Mouse (Mus musculus): Measurements from ENCODE around the gene Scarf2.

Scarf2 gene

GRCm38 (mm10) chr16:17809125-17809524, 12.0 kb downstream of the Scarf2 start:
- peaks cover 91% of the 10 kb centered on the region for H3K27me3 ChIP-seq (ENCODE audit: insufficient read depth, low read length)
- no peaks in the 10 kb centered on the region for H3K36me3 ChIP-seq (ENCODE audit: insufficient read depth, low read length)
- no peak overlapping the region for H3K4me3 ChIP-seq (replicated peaks; ENCODE audit: low read length)
- no peak for TF ChIP-seq POU5F1 (IDR thresholded peaks at IDR 0.05; ENCODE audit: borderline replicate concordance, low read length)
- TF ChIP-seq NANOG (IDR thresholded peaks at IDR 0.05; ENCODE audit: borderline replicate concordance, low read length) = no peak
- TF ChIP-seq CTCF (conservative IDR thresholded peaks at IDR 0.05; ENCODE audit: low read length) = no peak
- H3K4me1 ChIP-seq (replicated peaks; ENCODE audit: low read depth, low read length) = peaks cover 20% of the 10 kb centered on the region
- no peaks in the 10 kb centered on the region for H3K9me3 ChIP-seq (ENCODE audit: low read length)

- Histone ChIP-seq H3K4me1 (replicated peaks; ENCODE audit: low read depth, low read length) (peaks cover 16% of the 10 kb centered on the region), H3K4me3 (replicated peaks; ENCODE audit: low read length) (no peak overlapping the region), H3K9me3 (ENCODE audit: low read length) (no peaks in the 10 kb centered on the region), H3K36me3 (ENCODE audit: insufficient read depth, low read length) (no peaks in the 10 kb centered on the region), H3K27me3 (ENCODE audit: insufficient read depth, low read length) (peaks cover 91% of the 10 kb centered on the region)
- TF ChIP-seq NANOG (IDR thresholded peaks at IDR 0.05; ENCODE audit: borderline replicate concordance, low read length) (no peak), POU5F1 (IDR thresholded peaks at IDR 0.05; ENCODE audit: borderline replicate concordance, low read length) (no peak), CTCF (conservative IDR thresholded peaks at IDR 0.05; ENCODE audit: low read length) (no peak)
Measured at GRCm38 (mm10) chr16:17809711-17810110, 12.6 kb downstream of the Scarf2 start.

- H3K36me3 ChIP-seq (ENCODE audit: insufficient read depth, low read length) = no peaks in the 10 kb centered on the region
- H3K9me3 ChIP-seq (ENCODE audit: low read length) = no peaks in the 10 kb centered on the region
- no peak for TF ChIP-seq POU5F1 (IDR thresholded peaks at IDR 0.05; ENCODE audit: borderline replicate concordance, low read length)
- TF ChIP-seq CTCF (conservative IDR thresholded peaks at IDR 0.05; ENCODE audit: low read length) = peak; percentile 85
- H3K4me1 ChIP-seq (replicated peaks; ENCODE audit: low read depth, low read length) = peaks cover 20% of the 10 kb centered on the region
- no peak overlapping the region for H3K4me3 ChIP-seq (replicated peaks; ENCODE audit: low read length)
- H3K27me3 ChIP-seq (ENCODE audit: insufficient read depth, low read length) = peaks cover 91% of the 10 kb centered on the region
Measured at GRCm38 (mm10) chr16:17812120-17812519, 15.0 kb downstream of the Scarf2 start.

- TF ChIP-seq NANOG (IDR thresholded peaks at IDR 0.05; ENCODE audit: borderline replicate concordance, low read length) = no peak
- no peak for TF ChIP-seq POU5F1 (IDR thresholded peaks at IDR 0.05; ENCODE audit: borderline replicate concordance, low read length)
- TF ChIP-seq CTCF (conservative IDR thresholded peaks at IDR 0.05; ENCODE audit: low read length) = no peak
- peaks cover 90% of the 10 kb centered on the region for H3K27me3 ChIP-seq (ENCODE audit: insufficient read depth, low read length)
- H3K9me3 ChIP-seq (ENCODE audit: low read length) = no peaks in the 10 kb centered on the region
- H3K4me3 ChIP-seq (replicated peaks; ENCODE audit: low read length) = no peak overlapping the region
- no peaks in the 10 kb centered on the region for H3K36me3 ChIP-seq (ENCODE audit: insufficient read depth, low read length)
- peaks cover 12% of the 10 kb centered on the region for H3K4me1 ChIP-seq (replicated peaks; ENCODE audit: low read depth, low read length)
Measured at GRCm38 (mm10) chr16:17813173-17813572, 16.1 kb downstream of the Scarf2 start.

GRCm38 (mm10) chr16:17815411-17816402, 18.6 kb downstream of the Scarf2 start:
- H3K27me3 ChIP-seq (ENCODE audit: insufficient read depth, low read length) = peaks cover 88% of the 10 kb centered on the region
- H3K36me3 ChIP-seq (ENCODE audit: insufficient read depth, low read length) = no peaks in the 10 kb centered on the region
- peak; percentile 22; the same call in 1 of the 2 replicates for TF ChIP-seq CTCF (conservative IDR thresholded peaks at IDR 0.05; ENCODE audit: low read length)
- no peak for TF ChIP-seq NANOG (IDR thresholded peaks at IDR 0.05; ENCODE audit: borderline replicate concordance, low read length)
- TF ChIP-seq POU5F1 (IDR thresholded peaks at IDR 0.05; ENCODE audit: borderline replicate concordance, low read length) = no peak
- H3K4me3 ChIP-seq (replicated peaks; ENCODE audit: low read length) = peak overlapping the region; percentile 76
- peaks cover 11% of the 10 kb centered on the region for H3K4me1 ChIP-seq (replicated peaks; ENCODE audit: low read depth, low read length)
- no peaks in the 10 kb centered on the region for H3K9me3 ChIP-seq (ENCODE audit: low read length)

DNA sequence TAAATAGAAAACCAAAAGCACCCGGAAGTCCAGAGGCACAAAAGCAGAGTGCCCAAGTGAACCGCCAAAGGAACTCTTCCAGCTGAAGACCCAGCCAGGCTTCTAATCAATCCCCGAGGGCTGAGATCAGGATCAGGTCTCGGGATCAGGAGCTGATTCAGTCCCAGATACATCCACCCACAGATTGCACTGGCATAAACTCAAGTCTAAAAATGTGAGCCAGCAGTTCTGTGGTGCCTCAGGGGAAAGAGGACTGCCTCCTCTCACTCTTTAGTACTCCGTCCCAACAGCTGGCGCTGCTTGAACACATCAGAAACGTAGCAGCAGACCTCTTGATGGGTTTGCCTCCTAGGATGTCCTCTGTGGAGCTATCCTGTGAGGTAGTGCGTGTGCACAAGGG, 19.4 kb downstream of the Scarf2 start:
- H3K9me3 ChIP-seq (ENCODE audit: low read length) = no peaks in the 10 kb centered on the region
- TF ChIP-seq NANOG (IDR thresholded peaks at IDR 0.05; ENCODE audit: borderline replicate concordance, low read length) = no peak
- TF ChIP-seq POU5F1 (IDR thresholded peaks at IDR 0.05; ENCODE audit: borderline replicate concordance, low read length) = no peak
- TF ChIP-seq CTCF (conservative IDR thresholded peaks at IDR 0.05; ENCODE audit: low read length) = no peak
- H3K4me1 ChIP-seq (replicated peaks; ENCODE audit: low read depth, low read length) = peaks cover 11% of the 10 kb centered on the region
- H3K36me3 ChIP-seq (ENCODE audit: insufficient read depth, low read length) = no peaks in the 10 kb centered on the region
- H3K4me3 ChIP-seq (replicated peaks; ENCODE audit: low read length) = no peak overlapping the region
- peaks cover 89% of the 10 kb centered on the region for H3K27me3 ChIP-seq (ENCODE audit: insufficient read depth, low read length)

GRCm38 (mm10) chr16:17826500-17826899, 29.4 kb downstream of the Scarf2 start:
- TF ChIP-seq CTCF (conservative IDR thresholded peaks at IDR 0.05; ENCODE audit: low read length) = no peak
- TF ChIP-seq POU5F1 (IDR thresholded peaks at IDR 0.05; ENCODE audit: borderline replicate concordance, low read length) = no peak
- no peak for TF ChIP-seq NANOG (IDR thresholded peaks at IDR 0.05; ENCODE audit: borderline replicate concordance, low read length)
- peaks cover 64% of the 10 kb centered on the region for H3K27me3 ChIP-seq (ENCODE audit: insufficient read depth, low read length)
- H3K9me3 ChIP-seq (ENCODE audit: low read length) = no peaks in the 10 kb centered on the region
- H3K4me1 ChIP-seq (replicated peaks; ENCODE audit: low read depth, low read length) = peaks cover 14% of the 10 kb centered on the region
- no peaks in the 10 kb centered on the region for H3K36me3 ChIP-seq (ENCODE audit: insufficient read depth, low read length)
- H3K4me3 ChIP-seq (replicated peaks; ENCODE audit: low read length) = no peak overlapping the region

- no peaks in the 10 kb centered on the region for H3K9me3 ChIP-seq (ENCODE audit: low read length)
- no peaks in the 10 kb centered on the region for H3K36me3 ChIP-seq (ENCODE audit: insufficient read depth, low read length)
- TF ChIP-seq NANOG (IDR thresholded peaks at IDR 0.05; ENCODE audit: borderline replicate concordance, low read length) (no peak), CTCF (conservative IDR thresholded peaks at IDR 0.05; ENCODE audit: low read length) (no peak), POU5F1 (IDR thresholded peaks at IDR 0.05; ENCODE audit: borderline replicate concordance, low read length) (no peak)
- H3K27me3 ChIP-seq (ENCODE audit: insufficient read depth, low read length) = peaks cover 76% of the 10 kb centered on the region
- no peak overlapping the region for H3K4me3 ChIP-seq (replicated peaks; ENCODE audit: low read length)
- peaks cover 29% of the 10 kb centered on the region for H3K4me1 ChIP-seq (replicated peaks; ENCODE audit: low read depth, low read length)
Measured at GRCm38 (mm10) chr16:17828229-17828628, 31.1 kb downstream of the Scarf2 start.
